Mouse (Mus musculus): ENCODE data around the gene Tns1.

The Tns1 gene

GRCm38 (mm10) chr1:74014538-74015327 lies 109.5 kb downstream of the Tns1 start:
- no peak for DNase-seq (ENCODE audit: low read depth, low spot score)

- no peak for DNase-seq (ENCODE audit: low read depth, low spot score)
These were observed 110.8 kb downstream of the Tns1 start for GRCm38 (mm10) chr1:74013296-74014031.

DNA sequence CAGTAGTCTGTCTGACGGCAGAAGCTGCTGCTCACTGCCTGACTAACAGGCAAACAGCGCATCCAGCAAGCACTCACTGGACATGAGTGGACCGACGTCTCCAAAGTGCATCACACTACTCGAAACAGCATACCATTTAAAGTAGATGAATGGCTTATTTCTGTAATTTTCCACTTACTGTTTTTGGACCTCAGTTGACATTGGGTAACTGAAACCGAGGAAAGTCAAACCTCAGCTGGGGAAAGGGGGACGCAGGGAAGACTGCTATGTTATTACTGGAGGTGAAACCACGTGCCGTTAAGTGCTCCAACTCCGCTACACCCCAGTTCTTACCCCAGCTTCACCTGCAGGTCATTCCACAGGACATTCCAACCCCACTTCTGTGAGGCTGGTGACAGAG lies 111.5 kb downstream of the Tns1 start:
- DNase-seq (ENCODE audit: low read depth, low spot score) = no peak

- DNase-seq (ENCODE audit: low read depth, low spot score) = no peak
These were observed 114.8 kb downstream of the Tns1 start for GRCm38 (mm10) chr1:74009495-74009894.

- DNase-seq (ENCODE audit: low read depth, low spot score) = no peak
These were observed 115.3 kb downstream of the Tns1 start for GRCm38 (mm10) chr1:74008966-74009365.

DNA sequence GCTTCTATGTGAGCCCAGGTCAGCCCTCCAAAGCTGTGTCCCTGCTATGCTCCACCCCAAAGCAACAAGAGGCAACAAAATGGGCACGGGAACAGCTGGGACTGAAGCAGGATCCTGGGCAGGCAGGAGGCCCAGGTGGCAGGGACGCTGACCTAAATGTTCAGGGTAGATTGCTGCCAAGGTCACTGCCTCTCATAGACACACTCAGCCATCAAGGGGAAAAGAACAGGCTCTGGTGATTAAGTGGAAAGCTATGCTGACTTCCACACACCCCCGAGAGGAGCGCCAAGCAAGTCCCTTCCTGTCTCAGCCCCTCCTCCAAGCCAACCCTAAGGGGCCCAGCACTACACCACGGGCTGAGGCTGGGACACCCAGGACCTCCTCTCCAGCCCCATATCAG lies 115.8 kb downstream of the Tns1 start:
- DNase-seq (ENCODE audit: low read depth, low spot score) = no peak

GRCm38 (mm10) chr1:74007398-74008050 lies 116.7 kb downstream of the Tns1 start:
- DNase-seq (ENCODE audit: low read depth, low spot score) = no peak

- DNase-seq (ENCODE audit: low read depth, low spot score) = no peak
These were observed 119.2 kb downstream of the Tns1 start for GRCm38 (mm10) chr1:74005020-74005419.

DNA sequence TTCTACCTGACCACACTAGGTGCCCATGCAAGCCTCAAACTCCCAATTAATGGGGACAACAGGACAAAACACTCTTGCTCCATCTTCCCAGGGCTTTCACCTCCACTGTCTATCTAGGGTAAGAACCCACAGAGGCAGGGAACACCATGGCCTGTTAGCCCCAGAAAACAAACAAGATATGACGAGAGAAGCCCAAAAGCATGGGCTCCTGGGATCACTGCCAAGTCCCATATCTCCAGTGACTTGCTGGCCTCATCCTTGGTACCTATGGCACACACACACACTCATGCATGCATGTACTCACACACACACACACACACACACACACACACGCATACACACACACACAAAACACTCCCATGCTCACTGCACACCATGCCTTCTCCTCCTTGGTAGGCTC lies 120.5 kb downstream of the Tns1 start:
- DNase-seq (ENCODE audit: low read depth, low spot score) = no peak

- no peak for DNase-seq (ENCODE audit: low read depth, low spot score)
These were observed 122.8 kb downstream of the Tns1 start for GRCm38 (mm10) chr1:74001449-74001820.

GRCm38 (mm10) chr1:74000810-74001448 lies 123.3 kb downstream of the Tns1 start:
- no peak for DNase-seq (ENCODE audit: low read depth, low spot score)

- peak; percentile 26 for DNase-seq (ENCODE audit: low read depth, low spot score)
These were observed 124.0 kb downstream of the Tns1 start for GRCm38 (mm10) chr1:74000191-74000651.

DNA sequence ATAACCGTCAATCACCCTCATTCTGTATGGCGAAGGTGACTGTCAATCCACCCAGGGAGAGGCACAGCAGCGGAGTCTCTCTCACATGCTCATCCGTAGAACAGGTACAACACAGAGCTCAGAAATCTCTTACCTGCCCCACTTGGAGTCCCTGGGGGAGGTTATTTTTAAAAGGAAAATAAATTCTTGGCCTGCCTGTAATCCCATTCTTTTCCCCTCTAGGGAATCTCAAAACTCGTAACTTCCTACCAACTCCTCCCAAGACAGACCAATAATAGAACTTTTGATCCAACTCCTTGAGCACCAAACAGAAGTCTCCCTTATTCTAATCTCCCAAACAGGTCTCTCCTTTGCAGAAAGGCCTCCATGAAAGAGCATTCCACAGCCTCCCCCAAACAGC lies 124.7 kb downstream of the Tns1 start:
- DNase-seq (ENCODE audit: low read depth, low spot score) = no peak

GRCm38 (mm10) chr1:73998925-73999375 lies 125.3 kb downstream of the Tns1 start:
- no peak for DNase-seq (ENCODE audit: low read depth, low spot score)

GRCm38 (mm10) chr1:73998131-73998865 lies 126.0 kb downstream of the Tns1 start:
- no peak for DNase-seq (ENCODE audit: low read depth, low spot score)

DNA sequence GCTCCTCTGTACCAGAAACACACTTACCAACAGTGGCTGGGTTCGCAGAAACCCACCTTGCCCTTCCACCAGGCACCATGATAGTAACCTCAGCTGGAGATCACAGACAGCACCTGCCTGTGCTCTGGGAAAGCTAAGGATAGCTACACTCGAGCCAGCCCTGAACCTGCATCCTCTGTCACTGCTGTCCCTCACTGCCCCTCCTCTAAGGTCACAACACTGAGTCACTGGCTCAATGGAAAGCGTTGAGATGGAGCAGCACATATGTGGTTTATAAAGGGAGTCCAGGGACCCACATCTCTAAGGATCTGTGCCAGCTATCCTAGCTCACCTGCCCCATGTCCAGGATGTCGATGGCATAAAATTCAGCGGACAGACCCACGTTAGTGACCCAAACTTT lies 126.9 kb downstream of the Tns1 start:
- DNase-seq (ENCODE audit: low read depth, low spot score) = no peak

- no peak for DNase-seq (ENCODE audit: low read depth, low spot score)
These were observed 127.6 kb downstream of the Tns1 start for GRCm38 (mm10) chr1:73996650-73997049.

- DNase-seq (ENCODE audit: low read depth, low spot score) = peak; percentile 60
These were observed 128.0 kb downstream of the Tns1 start for GRCm38 (mm10) chr1:73996209-73996608.

- no peak for DNase-seq (ENCODE audit: low read depth, low spot score)
These were observed 129.0 kb downstream of the Tns1 start for GRCm38 (mm10) chr1:73995063-73995810.

DNA sequence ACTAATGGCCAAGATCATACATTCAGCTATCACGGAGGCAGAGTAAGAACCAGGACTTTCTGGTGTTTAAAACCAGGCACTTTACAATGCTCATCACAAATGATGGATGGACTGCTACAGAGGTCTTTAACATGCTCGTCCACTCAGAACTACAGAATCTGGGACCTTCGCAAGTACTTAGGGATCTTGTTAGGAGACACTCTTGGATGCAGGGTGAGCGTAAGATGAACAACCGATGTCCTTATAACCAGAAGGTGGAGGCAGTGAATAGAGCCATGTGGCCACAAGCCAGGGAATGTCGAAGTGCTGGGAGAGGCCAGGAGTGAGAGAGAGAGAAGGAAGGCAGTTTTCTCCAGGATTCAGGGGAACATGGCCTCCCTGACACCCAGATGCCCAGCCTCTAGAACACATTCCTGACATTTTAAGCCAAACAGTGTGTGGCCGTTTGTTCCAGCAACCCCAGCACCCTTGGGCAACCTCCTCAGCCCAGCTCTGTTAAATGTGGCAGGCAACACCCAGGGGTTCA lies 130.3 kb downstream of the Tns1 start:
- no peak for DNase-seq (ENCODE audit: low read depth, low spot score)
